Mouse (Mus musculus): ENCODE results near the gene Mprip. TPM values are rescaled to one million over a fixed set of nuclear protein-coding genes. Genes with fewer than 3 reads are reported as not detected.

Gene Mprip
- polyA plus RNA-seq, 1 experiment from 2014 or later = 51.1 TPM

- Histone ChIP-seq H3K9me3 (replicated peaks; ENCODE audit: control insufficient read depth, low read length) (no peaks in the 10 kb centered on the region), H3K9ac (ENCODE audit: low read depth, low read length) (no peak overlapping the region), H3K27ac (ENCODE audit: low read depth, low read length) (no peak overlapping the region), H3K4me1 (ENCODE audit: control insufficient read depth, insufficient read depth, low read length) (no peaks in the 10 kb centered on the region), H3K36me3 (ENCODE audit: control insufficient read depth, insufficient read depth, low read length) (no peaks in the 10 kb centered on the region), H3K4me2 (no peak overlapping the region), H3K4me3 (ENCODE audit: low read depth, low read length) (no peak overlapping the region), H3K27me3 (ENCODE audit: control insufficient read depth, insufficient read depth, low read length) (no peaks in the 10 kb centered on the region)
- 83% methylated on average over 8 of the region's 8 CpGs for WGBS (ENCODE audit: insufficient replicate concordance)
- no peak for ATAC-seq (replicated peaks; ENCODE audit: insufficient number of reproducible peaks, low FRiP score, low TSS enrichment)
Observed at GRCm38 (mm10) chr11:59642420-59642819, 18.7 kb upstream of the Mprip start.

GRCm38 (mm10) chr11:59645036-59645435, 16.1 kb upstream of the Mprip start:
- H3K4me2 ChIP-seq = no peak overlapping the region

GRCm38 (mm10) chr11:59649058-59649457, 12.0 kb upstream of the Mprip start:
- H3K4me2 ChIP-seq = no peak overlapping the region

More at GRCm38 (mm10) chr11:59645036-59645435, 16.1 kb upstream of the Mprip start:
- H3K27ac ChIP-seq (ENCODE audit: low read depth, low read length) = no peak overlapping the region
- no peaks in the 10 kb centered on the region for H3K27me3 ChIP-seq (ENCODE audit: control insufficient read depth, insufficient read depth, low read length)
- H3K9ac ChIP-seq (ENCODE audit: low read depth, low read length) = no peak overlapping the region
- no peaks in the 10 kb centered on the region for H3K36me3 ChIP-seq (ENCODE audit: control insufficient read depth, insufficient read depth, low read length)
- no peaks in the 10 kb centered on the region for H3K4me1 ChIP-seq (ENCODE audit: control insufficient read depth, insufficient read depth, low read length)
- no peaks in the 10 kb centered on the region for H3K9me3 ChIP-seq (replicated peaks; ENCODE audit: control insufficient read depth, low read length)
- H3K4me3 ChIP-seq (ENCODE audit: low read depth, low read length) = no peak overlapping the region
- no peak for ATAC-seq (replicated peaks; ENCODE audit: insufficient number of reproducible peaks, low FRiP score, low TSS enrichment)
- 44% methylated on average over 7 of the region's 7 CpGs for WGBS (ENCODE audit: insufficient replicate concordance)

GRCm38 (mm10) chr11:59653003-59653402, 8.1 kb upstream of the Mprip start:
- H3K27me3 ChIP-seq (ENCODE audit: control insufficient read depth, insufficient read depth, low read length) = no peaks in the 10 kb centered on the region
- no peak overlapping the region for H3K9ac ChIP-seq (ENCODE audit: low read depth, low read length)
- peaks cover 2% of the 10 kb centered on the region; the same call in 1 of the 2 replicates for H3K4me1 ChIP-seq (ENCODE audit: control insufficient read depth, insufficient read depth, low read length)

More at GRCm38 (mm10) chr11:59649058-59649457, 12.0 kb upstream of the Mprip start:
- Histone ChIP-seq H3K9ac (ENCODE audit: low read depth, low read length) (no peak overlapping the region), H3K27ac (ENCODE audit: low read depth, low read length) (no peak overlapping the region), H3K27me3 (ENCODE audit: control insufficient read depth, insufficient read depth, low read length) (no peaks in the 10 kb centered on the region), H3K4me3 (ENCODE audit: low read depth, low read length) (no peak overlapping the region), H3K36me3 (ENCODE audit: control insufficient read depth, insufficient read depth, low read length) (no peaks in the 10 kb centered on the region), H3K9me3 (replicated peaks; ENCODE audit: control insufficient read depth, low read length) (no peaks in the 10 kb centered on the region), H3K4me1 (ENCODE audit: control insufficient read depth, insufficient read depth, low read length) (no peaks in the 10 kb centered on the region)
- WGBS (ENCODE audit: insufficient replicate concordance) = 72% methylated on average over 4 of the region's 4 CpGs
- ATAC-seq (replicated peaks; ENCODE audit: insufficient number of reproducible peaks, low FRiP score, low TSS enrichment) = no peak

GRCm38 (mm10) chr11:59653547-59653946, 7.6 kb upstream of the Mprip start:
- WGBS (ENCODE audit: insufficient replicate concordance) = 81% methylated on average over 2 of the region's 2 CpGs
- H3K36me3 ChIP-seq (ENCODE audit: control insufficient read depth, insufficient read depth, low read length) = no peaks in the 10 kb centered on the region
- no peaks in the 10 kb centered on the region for H3K27me3 ChIP-seq (ENCODE audit: control insufficient read depth, insufficient read depth, low read length)

More at GRCm38 (mm10) chr11:59653003-59653402, 8.1 kb upstream of the Mprip start:
- 81% methylated on average over 2 of the region's 2 CpGs for WGBS (ENCODE audit: insufficient replicate concordance)
- H3K4me2 ChIP-seq = no peak overlapping the region
- H3K36me3 ChIP-seq (ENCODE audit: control insufficient read depth, insufficient read depth, low read length) = no peaks in the 10 kb centered on the region
- H3K4me3 ChIP-seq (ENCODE audit: low read depth, low read length) = no peak overlapping the region
- no peak overlapping the region for H3K27ac ChIP-seq (ENCODE audit: low read depth, low read length)
- no peak for ATAC-seq (replicated peaks; ENCODE audit: insufficient number of reproducible peaks, low FRiP score, low TSS enrichment)
- no peaks in the 10 kb centered on the region for H3K9me3 ChIP-seq (replicated peaks; ENCODE audit: control insufficient read depth, low read length)

GRCm38 (mm10) chr11:59655337-59655736, 5.8 kb upstream of the Mprip start:
- no peak overlapping the region for H3K27ac ChIP-seq (ENCODE audit: low read depth, low read length)
- no peaks in the 10 kb centered on the region for H3K36me3 ChIP-seq (ENCODE audit: control insufficient read depth, insufficient read depth, low read length)
- WGBS (ENCODE audit: insufficient replicate concordance) = 49% methylated on average over 5 of the region's 5 CpGs

More at GRCm38 (mm10) chr11:59653547-59653946, 7.6 kb upstream of the Mprip start:
- ATAC-seq (replicated peaks; ENCODE audit: insufficient number of reproducible peaks, low FRiP score, low TSS enrichment) = no peak
- Histone ChIP-seq H3K4me3 (ENCODE audit: low read depth, low read length) (no peak overlapping the region), H3K9me3 (replicated peaks; ENCODE audit: control insufficient read depth, low read length) (no peaks in the 10 kb centered on the region), H3K4me1 (ENCODE audit: control insufficient read depth, insufficient read depth, low read length) (peaks cover 2% of the 10 kb centered on the region; the same call in 1 of the 2 replicates), H3K4me2 (no peak overlapping the region), H3K27ac (ENCODE audit: low read depth, low read length) (no peak overlapping the region), H3K9ac (ENCODE audit: low read depth, low read length) (no peak overlapping the region)

GRCm38 (mm10) chr11:59656016-59656415, 5.1 kb upstream of the Mprip start:
- Histone ChIP-seq H3K9ac (ENCODE audit: low read depth, low read length) (no peak overlapping the region), H3K36me3 (ENCODE audit: control insufficient read depth, insufficient read depth, low read length) (no peaks in the 10 kb centered on the region), H3K27ac (ENCODE audit: low read depth, low read length) (no peak overlapping the region), H3K4me1 (ENCODE audit: control insufficient read depth, insufficient read depth, low read length) (peaks cover 2% of the 10 kb centered on the region; the same call in 1 of the 2 replicates), H3K4me2 (no peak overlapping the region), H3K27me3 (ENCODE audit: control insufficient read depth, insufficient read depth, low read length) (no peaks in the 10 kb centered on the region), H3K4me3 (ENCODE audit: low read depth, low read length) (no peak overlapping the region), H3K9me3 (replicated peaks; ENCODE audit: control insufficient read depth, low read length) (no peaks in the 10 kb centered on the region)
- ATAC-seq (replicated peaks; ENCODE audit: insufficient number of reproducible peaks, low FRiP score, low TSS enrichment) = no peak
- 53% methylated on average over 7 of the region's 7 CpGs for WGBS (ENCODE audit: insufficient replicate concordance)

More at GRCm38 (mm10) chr11:59655337-59655736, 5.8 kb upstream of the Mprip start:
- no peak overlapping the region for H3K4me3 ChIP-seq (ENCODE audit: low read depth, low read length)
- no peak overlapping the region for H3K9ac ChIP-seq (ENCODE audit: low read depth, low read length)
- no peak for ATAC-seq (replicated peaks; ENCODE audit: insufficient number of reproducible peaks, low FRiP score, low TSS enrichment)
- peaks cover 2% of the 10 kb centered on the region; the same call in 1 of the 2 replicates for H3K4me1 ChIP-seq (ENCODE audit: control insufficient read depth, insufficient read depth, low read length)
- H3K27me3 ChIP-seq (ENCODE audit: control insufficient read depth, insufficient read depth, low read length) = no peaks in the 10 kb centered on the region
- no peak overlapping the region for H3K4me2 ChIP-seq
- H3K9me3 ChIP-seq (replicated peaks; ENCODE audit: control insufficient read depth, low read length) = no peaks in the 10 kb centered on the region

- Histone ChIP-seq H3K4me3 (ENCODE audit: low read depth, low read length) (peak overlapping the region; percentile 75), H3K36me3 (ENCODE audit: control insufficient read depth, insufficient read depth, low read length) (no peaks in the 10 kb centered on the region), H3K4me1 (ENCODE audit: control insufficient read depth, insufficient read depth, low read length) (peaks cover 28% of the 10 kb centered on the region), H3K9me3 (replicated peaks; ENCODE audit: control insufficient read depth, low read length) (no peaks in the 10 kb centered on the region), H3K4me2 (peak overlapping the region; percentile 94), H3K27me3 (ENCODE audit: control insufficient read depth, insufficient read depth, low read length) (no peaks in the 10 kb centered on the region), H3K9ac (ENCODE audit: low read depth, low read length) (peak overlapping the region; percentile 87), H3K27ac (ENCODE audit: low read depth, low read length) (peak overlapping the region; percentile 89)
- WGBS (ENCODE audit: insufficient replicate concordance) = 3% methylated on average over 28 of the region's 28 CpGs
- no peak for ATAC-seq (replicated peaks; ENCODE audit: insufficient number of reproducible peaks, low FRiP score, low TSS enrichment)
Observed at GRCm38 (mm10) chr11:59661601-59662248, 620 bp downstream of the Mprip start.

Data from heart, embryonic 11.5 days (tissue).